Mouse (Mus musculus): ENCODE data around the gene Col9a3.

Gene Col9a3

GRCm38 (mm10) chr2:180641576-180642554 is 44.3 kb downstream of the Col9a3 start:
- no peak for DNase-seq

GRCm38 (mm10) chr2:180642555-180643260 is 45.1 kb downstream of the Col9a3 start, which contains the start of gene Tcfl5:
Gene Tcfl5 (minus strand): TSS chr2:180642708.
- DNase-seq = no peak

GRCm38 (mm10) chr2:180643626-180644025 is 46.0 kb downstream of the Col9a3 start:
- DNase-seq = no peak

GRCm38 (mm10) chr2:180646841-180647240 is 49.3 kb downstream of the Col9a3 start:
- no peak for DNase-seq

- DNase-seq = no peak
Measured at GRCm38 (mm10) chr2:180654666-180655065, 57.1 kb downstream of the Col9a3 start.

- peak; percentile 29 for DNase-seq
Measured at GRCm38 (mm10) chr2:180655150-180655549, 57.6 kb downstream of the Col9a3 start.

GRCm38 (mm10) chr2:180657394-180658013 is 59.9 kb downstream of the Col9a3 start:
- DNase-seq = peak; percentile 81

- DNase-seq = no peak
Measured at GRCm38 (mm10) chr2:180658381-180658780, 60.8 kb downstream of the Col9a3 start.

- no peak for DNase-seq
Measured at GRCm38 (mm10) chr2:180659353-180660150, 62.0 kb downstream of the Col9a3 start.

- no peak for DNase-seq
Measured at GRCm38 (mm10) chr2:180660521-180660920, 62.9 kb downstream of the Col9a3 start.

- DNase-seq = no peak
Measured at GRCm38 (mm10) chr2:180662008-180662407, 64.4 kb downstream of the Col9a3 start.

Data from kidney, postnatal 14 days (tissue).